Mouse (Mus musculus) small intestine, adult 2 months (tissue): ENCODE results near the gene Megf11. TPM values are rescaled to one million over a fixed set of nuclear protein-coding genes. Genes with fewer than 3 reads are reported as not detected.
A peak's percentile ranks its signal among the peaks of the same experiment; 100 is the strongest.

Experiments
- H3K27ac ChIP-seq: fragments of 200-500 bp; 2 replicates; pipeline ENCODE4 v1.5.1; 2012; ENCODE audit warnings: low read depth, low read length, control low read depth, inconsistent platforms; ENCODE audit not compliant: insufficient read depth
- H3K27me3 ChIP-seq: fragments of 200-500 bp; 2 replicates; pipeline ENCODE4 v1.6.1; 2012; ENCODE audit warnings: mild to moderate bottlenecking, moderate library complexity, low read length, inconsistent platforms; ENCODE audit not compliant: control insufficient read depth, insufficient read depth
- H3K36me3 ChIP-seq: fragments of 200-500 bp; 2 replicates; pipeline ENCODE4 v1.6.1; 2012; ENCODE audit warnings: mild to moderate bottlenecking, low read length, control low read depth, inconsistent platforms; ENCODE audit not compliant: control insufficient read depth, insufficient read depth
- H3K4me1 ChIP-seq: fragments of 200-500 bp; 2 replicates; pipeline ENCODE4 v1.6.1; 2012; ENCODE audit warnings: low read length, inconsistent platforms, mixed read lengths; ENCODE audit not compliant: control insufficient read depth, insufficient read depth, insufficient read length
- H3K4me3 ChIP-seq: fragments of 200-500 bp; 2 replicates; pipeline ENCODE4 v1.5.1; 2012; ENCODE audit warnings: low read depth, mild to moderate bottlenecking, control low read depth, inconsistent platforms, low read length, moderate library complexity
- CTCF ChIP-seq: fragments of 200-500 bp; IDR thresholded peaks from 2 replicates; pipeline ENCODE4 v1.5.1; 2012; ENCODE audit warnings: low read depth, mild to moderate bottlenecking, control low read depth, inconsistent platforms, low read length, moderate library complexity, mixed read lengths; ENCODE audit not compliant: insufficient replicate concordance, insufficient read length; ENCODE audit errors: extremely low read depth
- POLR2A ChIP-seq: fragments of 200-500 bp; IDR thresholded peaks from 2 replicates; pipeline ENCODE4 v1.6.1; 2012; ENCODE audit warnings: low read depth, mild to moderate bottlenecking, control low read depth, inconsistent platforms, low read length, moderate library complexity
- WGBS: fragments of 180-500 bp; shearing (Covaris S2); methylation state at CpG from one replicate; pipeline ENCODE4 v1.1.7; 2018; 5-methylcytosine and 5-hydroxymethylcytosine counted together
- polyA plus RNA-seq: library from polyadenylated mRNA; depleted of rRNA; stranded (reverse); fragments of >200 nt; gene quantifications from 2 replicates; pipeline ENCODE4 v1.2.3, GENCODE M21; 2012

Megf11 gene
- polyA plus RNA-seq, 1 experiment, result 0.10 TPM

- TF ChIP-seq POLR2A (no peak), CTCF (no peak)
- no peaks in the 10 kb centered on the region for H3K36me3 ChIP-seq
These were observed 41.8 kb upstream of the Megf11 start for GRCm38 (mm10) chr9:64343656-64344055.

GRCm38 (mm10) chr9:64345931-64346330 lies 39.5 kb upstream of the Megf11 start:
- no peak overlapping the region for H3K4me3 ChIP-seq
- 60% methylated on average over 5 of the region's 5 CpGs for WGBS
- H3K27me3 ChIP-seq, result no peaks in the 10 kb centered on the region
- H3K27ac ChIP-seq, result no peak overlapping the region
- TF ChIP-seq CTCF, result no peak
- no peak for TF ChIP-seq POLR2A
- H3K36me3 ChIP-seq, result no peaks in the 10 kb centered on the region
- no peaks in the 10 kb centered on the region for H3K4me1 ChIP-seq

More at GRCm38 (mm10) chr9:64343656-64344055, 41.8 kb upstream of the Megf11 start:
- WGBS, result 92% methylated on average over 2 of the region's 2 CpGs
- H3K4me3 ChIP-seq, result no peak overlapping the region
- H3K27ac ChIP-seq, result no peak overlapping the region
- no peaks in the 10 kb centered on the region for H3K27me3 ChIP-seq
- H3K4me1 ChIP-seq, result no peaks in the 10 kb centered on the region

- Histone ChIP-seq H3K36me3 (no peaks in the 10 kb centered on the region), H3K27ac (no peak overlapping the region), H3K4me1 (no peaks in the 10 kb centered on the region), H3K27me3 (no peaks in the 10 kb centered on the region), H3K4me3 (no peak overlapping the region)
- 0% methylated on average over 1 of the region's 1 CpGs for WGBS
- TF ChIP-seq CTCF, result no peak
- no peak for TF ChIP-seq POLR2A
These were observed 38.0 kb upstream of the Megf11 start for GRCm38 (mm10) chr9:64347377-64347776.

- Histone ChIP-seq H3K4me3 (no peak overlapping the region), H3K36me3 (no peaks in the 10 kb centered on the region), H3K4me1 (no peaks in the 10 kb centered on the region), H3K27me3 (no peaks in the 10 kb centered on the region), H3K27ac (no peak overlapping the region)
- TF ChIP-seq POLR2A (no peak), CTCF (no peak)
- 49% methylated on average over 5 of the region's 5 CpGs for WGBS
These were observed 35.9 kb upstream of the Megf11 start for GRCm38 (mm10) chr9:64349490-64349889.

GRCm38 (mm10) chr9:64351191-64351590 lies 34.2 kb upstream of the Megf11 start:
- TF ChIP-seq CTCF (peak; percentile 37; the same call in 1 of the 2 replicates), POLR2A (no peak)
- Histone ChIP-seq H3K4me3 (no peak overlapping the region), H3K27ac (no peak overlapping the region), H3K4me1 (no peaks in the 10 kb centered on the region), H3K36me3 (no peaks in the 10 kb centered on the region), H3K27me3 (no peaks in the 10 kb centered on the region)
- 43% methylated on average over 3 of the region's 3 CpGs for WGBS

- no peak overlapping the region for H3K4me3 ChIP-seq
- no peaks in the 10 kb centered on the region for H3K27me3 ChIP-seq
- 81% methylated on average over 7 of the region's 7 CpGs for WGBS
- TF ChIP-seq POLR2A, result no peak
- TF ChIP-seq CTCF, result no peak
- H3K27ac ChIP-seq, result no peak overlapping the region
- no peaks in the 10 kb centered on the region for H3K36me3 ChIP-seq
- no peaks in the 10 kb centered on the region for H3K4me1 ChIP-seq
These were observed 29.8 kb upstream of the Megf11 start for GRCm38 (mm10) chr9:64355627-64356026.

GRCm38 (mm10) chr9:64361231-64361950 lies 24.0 kb upstream of the Megf11 start:
- Histone ChIP-seq H3K4me3 (no peak overlapping the region), H3K4me1 (no peaks in the 10 kb centered on the region), H3K27ac (no peak overlapping the region), H3K27me3 (no peaks in the 10 kb centered on the region), H3K36me3 (no peaks in the 10 kb centered on the region)
- 89% methylated on average over 9 of the region's 9 CpGs for WGBS
- no peak for TF ChIP-seq CTCF
- no peak for TF ChIP-seq POLR2A
